Mouse (Mus musculus): ENCODE results near the gene Olfr287. TPM values are rescaled to one million over a fixed set of nuclear protein-coding genes. Genes with fewer than 3 reads are reported as not detected.

Gene Olfr287
- total and polyA plus RNA-seq, 2 experiments: not detected

GRCm38 (mm10) chr15:98167645-98168621, 52.9 kb downstream of the Olfr287 start:
- no peak for DNase-seq (ENCODE audit: extremely low read depth, low read depth, low spot score)
- 3% methylated on average over 69 of the region's 69 CpGs for WGBS
- TF ChIP-seq POLR2A (IDR thresholded peaks at IDR 0.05; ENCODE audit: extremely low read depth, insufficient read depth, low read length) (no peak), CTCF (IDR thresholded peaks at IDR 0.05; ENCODE audit: low read depth, low read length) (no peak)
- Histone ChIP-seq H3K4me3 (ENCODE audit: insufficient read depth, low read depth, low read length) (no peak overlapping the region), H3K9ac (ENCODE audit: low read depth, low read length) (no peak overlapping the region), H3K4me1 (ENCODE audit: control insufficient read depth, insufficient read depth, low read length) (no peaks in the 10 kb centered on the region), H3K27ac (replicated peaks; ENCODE audit: insufficient read depth, low read depth, low read length) (no peak overlapping the region), H3K79me2 (ENCODE audit: control insufficient read depth, insufficient read depth, low read length) (no peaks in the 10 kb centered on the region), H3K36me3 (ENCODE audit: control insufficient read depth, insufficient read depth, low read length) (no peaks in the 10 kb centered on the region), H3K27me3 (ENCODE audit: control insufficient read depth, insufficient read depth, low read length) (peaks cover 19% of the 10 kb centered on the region)

DNA sequence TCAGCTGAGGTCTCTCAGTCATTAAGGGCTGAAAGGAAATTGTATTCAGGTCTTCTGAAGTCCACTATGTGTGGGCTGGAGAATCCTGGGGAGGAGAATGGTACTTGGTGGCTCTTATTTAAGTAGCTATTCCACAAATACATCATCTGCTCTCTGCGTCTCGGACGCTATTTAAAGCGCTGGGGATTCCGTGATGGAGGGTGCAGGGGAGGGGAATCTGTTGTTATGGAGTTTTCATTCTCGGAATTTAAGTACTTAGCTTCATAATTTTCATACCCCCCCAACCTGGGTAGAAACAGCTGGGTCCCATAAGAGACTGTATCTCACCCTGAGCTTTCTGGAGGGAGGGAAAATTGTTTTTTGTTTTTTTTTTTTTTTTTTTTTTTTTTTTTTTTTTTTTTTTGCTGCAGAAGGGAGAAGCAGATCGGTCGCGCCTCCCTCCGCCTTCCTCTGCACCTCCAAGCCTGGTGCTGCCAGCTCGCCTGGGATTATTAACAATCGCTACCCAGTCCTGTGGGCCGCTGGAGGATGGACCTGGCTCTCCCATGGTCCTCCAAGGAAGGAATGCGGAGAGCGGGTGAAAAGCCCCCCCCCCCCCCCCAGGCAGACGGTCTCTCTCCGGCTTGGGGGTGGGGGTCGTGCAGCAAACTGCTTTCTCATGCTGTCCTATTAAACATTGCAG, 53.8 kb downstream of the Olfr287 start, which contains the start of gene Ccdc184:
TSS of gene Ccdc184 (plus strand) at position 196 of the 682 bp plus-strand sequence.
- Histone ChIP-seq H3K27me3 (ENCODE audit: control insufficient read depth, insufficient read depth, low read length) (peaks cover 19% of the 10 kb centered on the region), H3K79me2 (ENCODE audit: control insufficient read depth, insufficient read depth, low read length) (no peaks in the 10 kb centered on the region), H3K36me3 (ENCODE audit: control insufficient read depth, insufficient read depth, low read length) (no peaks in the 10 kb centered on the region), H3K9ac (ENCODE audit: low read depth, low read length) (no peak within 1 kb of the TSS), H3K4me3 (ENCODE audit: insufficient read depth, low read depth, low read length) (no peak within 1 kb of the TSS), H3K27ac (replicated peaks; ENCODE audit: insufficient read depth, low read depth, low read length) (no peak within 1 kb of the TSS), H3K4me1 (ENCODE audit: control insufficient read depth, insufficient read depth, low read length) (no peaks in the 10 kb centered on the region)
- TF ChIP-seq CTCF (IDR thresholded peaks at IDR 0.05; ENCODE audit: low read depth, low read length) (no peak), POLR2A (IDR thresholded peaks at IDR 0.05; ENCODE audit: extremely low read depth, insufficient read depth, low read length) (no peak)
- no peak for DNase-seq (ENCODE audit: extremely low read depth, low read depth, low spot score)
- 10% methylated on average over 18 of the region's 18 CpGs for WGBS

- Histone ChIP-seq H3K4me3 (ENCODE audit: insufficient read depth, low read depth, low read length) (no peak within 1 kb of the TSS), H3K36me3 (ENCODE audit: control insufficient read depth, insufficient read depth, low read length) (no peaks in the 10 kb centered on the region), H3K4me1 (ENCODE audit: control insufficient read depth, insufficient read depth, low read length) (no peaks in the 10 kb centered on the region), H3K27ac (replicated peaks; ENCODE audit: insufficient read depth, low read depth, low read length) (no peak within 1 kb of the TSS), H3K9ac (ENCODE audit: low read depth, low read length) (no peak within 1 kb of the TSS), H3K27me3 (ENCODE audit: control insufficient read depth, insufficient read depth, low read length) (peaks cover 19% of the 10 kb centered on the region), H3K79me2 (ENCODE audit: control insufficient read depth, insufficient read depth, low read length) (no peaks in the 10 kb centered on the region)
- 81% methylated on average over 5 of the region's 5 CpGs for WGBS
- TF ChIP-seq CTCF (IDR thresholded peaks at IDR 0.05; ENCODE audit: low read depth, low read length): no peak
- no peak for TF ChIP-seq POLR2A (IDR thresholded peaks at IDR 0.05; ENCODE audit: extremely low read depth, insufficient read depth, low read length)
- DNase-seq (ENCODE audit: extremely low read depth, low read depth, low spot score): no peak
Observed at GRCm38 (mm10) chr15:98165525-98165924, 55.3 kb downstream of the Olfr287 start, which contains the start of gene Asb8. TSS of gene Asb8 (minus strand) at chr15:98165625.

GRCm38 (mm10) chr15:98162561-98162960, 58.3 kb downstream of the Olfr287 start:
- Histone ChIP-seq H3K9ac (ENCODE audit: low read depth, low read length) (no peak overlapping the region), H3K4me3 (ENCODE audit: insufficient read depth, low read depth, low read length) (no peak overlapping the region), H3K79me2 (ENCODE audit: control insufficient read depth, insufficient read depth, low read length) (no peaks in the 10 kb centered on the region), H3K27me3 (ENCODE audit: control insufficient read depth, insufficient read depth, low read length) (peaks cover 7% of the 10 kb centered on the region), H3K36me3 (ENCODE audit: control insufficient read depth, insufficient read depth, low read length) (no peaks in the 10 kb centered on the region), H3K4me1 (ENCODE audit: control insufficient read depth, insufficient read depth, low read length) (no peaks in the 10 kb centered on the region), H3K27ac (replicated peaks; ENCODE audit: insufficient read depth, low read depth, low read length) (no peak overlapping the region)
- TF ChIP-seq POLR2A (IDR thresholded peaks at IDR 0.05; ENCODE audit: extremely low read depth, insufficient read depth, low read length) (no peak), CTCF (IDR thresholded peaks at IDR 0.05; ENCODE audit: low read depth, low read length) (no peak)
- WGBS: 67% methylated on average over 4 of the region's 4 CpGs
- no peak for DNase-seq (ENCODE audit: extremely low read depth, low read depth, low spot score)

DNA sequence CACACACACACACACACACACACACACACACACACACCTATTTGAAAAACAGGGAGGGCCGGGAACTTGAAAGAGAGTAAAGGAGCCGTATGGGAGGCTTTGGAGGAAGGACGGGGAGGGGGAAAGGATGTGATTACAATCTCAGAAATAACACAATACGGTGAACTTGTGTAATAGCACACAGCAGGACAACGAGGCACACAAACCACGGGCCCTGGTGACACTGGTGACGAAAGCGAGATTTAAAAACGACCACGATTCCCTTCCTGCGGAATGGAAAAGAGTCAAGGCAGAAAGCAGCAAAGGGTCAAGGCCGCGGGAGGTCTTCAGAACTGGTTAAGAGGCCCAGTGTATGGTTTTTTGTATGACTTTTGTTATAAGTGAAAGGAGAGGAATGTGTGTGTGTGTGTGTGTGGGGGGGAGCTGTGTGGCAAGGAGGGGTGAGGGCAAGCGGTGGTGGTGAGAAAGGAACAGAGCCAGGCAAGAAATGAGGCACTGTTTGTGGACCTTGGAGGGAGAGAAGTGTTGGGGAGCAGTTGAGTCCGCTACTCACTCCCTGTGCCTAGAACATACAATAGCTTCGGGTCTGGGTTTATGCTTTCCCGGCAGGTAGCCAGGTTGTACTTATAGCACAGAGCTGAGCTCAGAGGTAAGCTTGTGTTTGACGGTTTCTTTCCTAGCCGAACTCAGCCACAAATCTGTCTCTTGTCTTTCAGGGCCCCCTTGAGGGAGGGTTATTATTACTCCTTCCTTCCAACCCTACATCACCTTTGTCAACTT, 59.6 kb downstream of the Olfr287 start:
- WGBS: 77% methylated on average over 19 of the region's 19 CpGs
- Histone ChIP-seq H3K9ac (ENCODE audit: low read depth, low read length) (no peak overlapping the region), H3K36me3 (ENCODE audit: control insufficient read depth, insufficient read depth, low read length) (no peaks in the 10 kb centered on the region), H3K4me3 (ENCODE audit: insufficient read depth, low read depth, low read length) (no peak overlapping the region), H3K79me2 (ENCODE audit: control insufficient read depth, insufficient read depth, low read length) (no peaks in the 10 kb centered on the region), H3K4me1 (ENCODE audit: control insufficient read depth, insufficient read depth, low read length) (no peaks in the 10 kb centered on the region), H3K27ac (replicated peaks; ENCODE audit: insufficient read depth, low read depth, low read length) (no peak overlapping the region), H3K27me3 (ENCODE audit: control insufficient read depth, insufficient read depth, low read length) (peaks cover 2% of the 10 kb centered on the region; the same call in 1 of the 2 replicates)
- no peak for TF ChIP-seq CTCF (IDR thresholded peaks at IDR 0.05; ENCODE audit: low read depth, low read length)
- TF ChIP-seq POLR2A (IDR thresholded peaks at IDR 0.05; ENCODE audit: extremely low read depth, insufficient read depth, low read length): no peak
- no peak for DNase-seq (ENCODE audit: extremely low read depth, low read depth, low spot score)

Data from liver, adult 2 months (tissue).